ENCODE assay signal across 12 mouse cellular contexts in the genomic region with DNA sequence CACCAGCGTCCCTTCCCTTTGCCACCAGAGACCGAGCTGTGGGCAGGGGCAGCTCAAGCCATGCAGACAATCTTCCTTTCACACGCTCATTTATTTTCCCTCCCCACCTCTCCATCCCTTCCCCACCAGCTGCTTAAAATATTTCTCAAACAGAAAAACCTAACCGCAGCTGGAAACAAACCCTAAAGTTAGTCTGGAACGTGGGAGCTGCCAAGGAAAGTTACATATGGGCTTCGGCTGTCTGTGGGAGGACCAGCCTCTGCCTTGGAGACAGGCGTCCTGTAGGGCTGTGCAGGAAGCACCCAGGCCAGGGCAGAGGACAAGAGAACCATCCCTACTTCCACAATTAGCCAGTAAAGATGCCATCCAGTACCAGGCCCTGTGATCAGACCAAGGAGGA. TPM values are rescaled to one million over a fixed set of nuclear protein-coding genes. Genes with fewer than 3 reads are reported as not detected.
"Had no signal": no experiment of that assay in that cellular context is flagged by ENCODE, and none has a peak within 500 bp of the region (broad histone marks: within the 10 kb centered on the region; RNA-seq: fewer than 3 reads in every experiment).

No protein-coding gene starts in this region.

- H3K36me3 ChIP-seq: limb, embryonic 12.5 days; liver, embryonic 15.5 days; midbrain, embryonic 13.5 days; stomach, embryonic 15.5 days had no signal

- H3K9me3 ChIP-seq: limb, embryonic 12.5 days; liver, embryonic 15.5 days; midbrain, embryonic 13.5 days; stomach, embryonic 15.5 days had no signal

- H3K27me3 ChIP-seq: stomach, embryonic 15.5 days had no signal

- H3K4me3 ChIP-seq: limb, embryonic 12.5 days; liver, embryonic 15.5 days; midbrain, embryonic 13.5 days; stomach, embryonic 15.5 days had no signal

- H3K27ac ChIP-seq: limb, embryonic 12.5 days; liver, embryonic 15.5 days; midbrain, embryonic 13.5 days; stomach, embryonic 15.5 days had no signal

- H3K4me2 ChIP-seq: limb, embryonic 12.5 days; liver, embryonic 11.5 days; liver, embryonic 15.5 days; midbrain, embryonic 13.5 days; stomach, embryonic 15.5 days had no signal

- H3K4me1 ChIP-seq: liver, embryonic 15.5 days; stomach, embryonic 15.5 days had no signal

- H3K9ac ChIP-seq: limb, embryonic 12.5 days; liver, embryonic 15.5 days; midbrain, embryonic 13.5 days; stomach, embryonic 15.5 days had no signal

- DNase-seq: kidney, adult 2 months; kidney, postnatal 10 days; lung, adult 2 months; lung, postnatal 36 days had no signal

- ATAC-seq: intestine, embryonic 16.5 days; lung, postnatal 0 days; midbrain, embryonic 13.5 days had no signal

RNA-seq across cellular contexts. Expression of gene Vdr, which starts 39.8 kb away (rescaled TPM):
- polyA plus RNA-seq: midbrain, embryonic 13.5 days had no signal

RNA-seq across cellular contexts. Expression of gene Col2a1, which starts 54.3 kb away (rescaled TPM):
- polyA plus RNA-seq: kidney, adult 2 months; large intestine, adult 2 months had no signal
